Mouse (Mus musculus): ENCODE data around the gene Psmd9.

The Psmd9 gene

DNA sequence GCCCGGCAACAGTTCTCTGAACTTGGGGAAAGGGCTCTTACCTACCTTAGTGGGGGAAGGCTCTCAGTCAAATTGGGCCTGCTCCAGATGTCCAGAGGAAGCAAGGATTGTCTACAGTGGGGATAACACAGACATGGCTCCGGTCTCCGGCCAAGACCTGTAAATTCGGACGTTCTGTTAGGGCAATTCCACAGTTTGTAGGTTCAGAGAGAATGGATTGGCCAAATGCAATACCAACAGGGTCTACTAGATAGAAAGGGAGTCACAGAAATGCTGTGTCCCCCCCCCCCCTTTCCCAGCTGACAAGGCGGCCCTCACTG, 31.3 kb upstream of the Psmd9 start:
- DNase-seq, result no peak

- DNase-seq, result no peak
Observed at GRCm38 (mm10) chr5:123138230-123138911, 30.8 kb upstream of the Psmd9 start.

- DNase-seq, result peak; percentile 89
Observed at GRCm38 (mm10) chr5:123138953-123139721, 30.1 kb upstream of the Psmd9 start.

DNA sequence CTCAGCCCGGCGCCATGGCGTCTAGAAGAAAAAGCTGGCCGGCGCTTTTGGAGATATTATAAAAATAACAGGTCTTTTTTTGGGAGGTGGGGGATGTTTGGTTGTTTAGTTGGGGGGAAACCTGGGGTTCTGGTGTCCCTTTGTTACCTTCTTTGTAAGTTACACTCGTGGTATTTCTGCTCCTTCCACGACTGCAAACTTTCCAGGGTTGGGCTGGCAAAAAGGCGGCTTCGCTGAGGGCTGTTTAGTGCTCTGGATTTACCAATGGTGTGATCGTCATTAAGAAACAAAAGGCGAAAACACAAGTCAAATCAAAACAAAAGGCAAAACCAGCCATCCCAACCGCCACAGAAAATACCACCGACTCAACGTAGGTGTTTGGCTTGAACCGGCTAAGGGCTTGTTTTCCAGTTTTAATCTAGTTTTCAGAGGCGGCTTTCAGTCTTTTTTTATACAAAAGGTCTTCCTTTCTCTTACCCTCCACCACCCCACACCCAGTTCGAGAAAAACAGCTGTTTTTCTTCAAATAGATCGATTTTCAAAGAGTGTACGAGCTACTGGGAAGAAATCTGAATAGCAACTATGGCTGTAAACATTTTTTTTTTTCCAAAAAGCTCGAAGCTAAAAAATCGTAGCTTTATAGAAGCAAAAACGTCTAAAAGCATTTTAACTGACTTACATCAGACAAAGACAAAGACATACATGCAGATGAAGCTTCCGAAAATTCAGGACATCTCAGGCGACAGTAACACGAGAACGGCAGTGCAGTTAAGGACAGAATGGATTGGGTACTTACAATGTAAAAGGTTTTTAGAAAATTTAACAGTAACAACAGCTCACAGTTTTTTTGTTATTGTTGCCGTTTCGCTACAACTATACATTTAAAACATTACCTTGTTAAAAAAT, 29.2 kb upstream of the Psmd9 start:
- no peak for DNase-seq

DNA sequence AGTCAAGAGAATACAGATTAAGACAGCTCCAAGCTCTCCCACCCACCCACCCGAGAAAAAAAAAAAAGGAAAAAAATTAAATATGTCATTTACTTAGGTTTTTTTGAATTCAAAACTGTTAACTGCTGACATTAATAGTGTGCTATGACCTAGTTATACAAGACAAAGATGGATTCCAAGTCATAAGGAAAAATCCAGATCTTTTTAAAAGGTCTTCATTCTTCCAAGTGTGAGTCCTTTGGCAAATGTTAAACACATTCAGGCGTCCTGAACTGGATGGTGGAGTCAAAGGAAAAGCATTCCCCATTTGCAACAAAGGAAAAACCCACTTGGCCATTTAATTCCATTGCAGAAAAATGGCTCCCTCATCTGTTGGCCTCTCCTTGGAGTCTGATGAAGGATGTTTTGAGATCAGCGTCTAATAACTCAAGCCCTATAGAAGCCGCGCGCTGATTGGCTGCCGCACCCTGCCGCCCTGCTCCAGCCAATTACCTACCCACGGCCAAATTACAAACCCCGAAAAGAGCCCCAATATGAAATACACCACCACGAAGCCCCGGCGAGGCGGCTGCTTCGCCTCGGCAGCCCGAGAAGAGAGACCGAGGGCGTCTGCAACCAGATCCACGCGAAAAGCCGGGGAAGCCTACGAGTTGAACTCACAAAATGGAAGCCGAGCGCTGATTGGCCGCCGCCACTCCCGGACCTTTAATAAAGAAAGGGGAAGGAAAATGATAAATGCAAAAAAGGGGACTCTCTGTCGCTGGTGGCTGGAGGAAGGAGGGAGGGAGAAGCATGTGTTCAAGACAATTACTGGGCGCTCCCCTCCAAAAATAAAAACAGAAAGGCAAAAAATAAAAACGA, 28.3 kb upstream of the Psmd9 start:
- peak; percentile 95 for DNase-seq

DNA sequence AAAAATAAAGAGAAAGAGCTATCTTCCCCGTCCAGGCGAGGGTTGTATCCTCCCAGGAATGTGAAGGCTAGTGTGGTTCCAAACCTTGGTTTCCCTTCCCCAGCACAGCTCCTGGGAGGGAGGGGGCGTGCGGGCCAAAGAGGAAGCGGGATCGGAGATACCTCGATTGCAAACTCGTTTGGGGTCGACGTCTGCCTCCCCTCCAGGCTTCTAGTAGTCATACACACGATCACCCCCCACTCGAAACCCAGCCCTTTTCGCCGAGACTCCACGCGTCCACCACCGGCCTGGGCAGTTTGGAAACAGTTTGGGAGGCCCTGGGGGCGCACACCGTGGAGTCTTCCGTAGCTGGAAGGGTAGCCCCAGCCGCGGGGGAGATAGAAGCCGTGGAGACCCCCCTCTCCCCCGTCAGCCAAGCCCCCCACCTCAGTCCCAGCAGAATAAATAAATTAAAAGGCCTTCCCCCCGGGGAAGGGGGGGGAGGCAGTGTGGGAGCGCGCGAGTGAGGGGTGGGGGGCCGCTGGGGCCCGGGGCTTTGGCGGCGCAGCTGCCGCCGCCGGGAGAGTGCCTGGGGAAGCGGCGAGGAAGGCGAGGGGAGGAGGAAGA, 27.6 kb upstream of the Psmd9 start:
- peak; percentile 49 for DNase-seq

DNA sequence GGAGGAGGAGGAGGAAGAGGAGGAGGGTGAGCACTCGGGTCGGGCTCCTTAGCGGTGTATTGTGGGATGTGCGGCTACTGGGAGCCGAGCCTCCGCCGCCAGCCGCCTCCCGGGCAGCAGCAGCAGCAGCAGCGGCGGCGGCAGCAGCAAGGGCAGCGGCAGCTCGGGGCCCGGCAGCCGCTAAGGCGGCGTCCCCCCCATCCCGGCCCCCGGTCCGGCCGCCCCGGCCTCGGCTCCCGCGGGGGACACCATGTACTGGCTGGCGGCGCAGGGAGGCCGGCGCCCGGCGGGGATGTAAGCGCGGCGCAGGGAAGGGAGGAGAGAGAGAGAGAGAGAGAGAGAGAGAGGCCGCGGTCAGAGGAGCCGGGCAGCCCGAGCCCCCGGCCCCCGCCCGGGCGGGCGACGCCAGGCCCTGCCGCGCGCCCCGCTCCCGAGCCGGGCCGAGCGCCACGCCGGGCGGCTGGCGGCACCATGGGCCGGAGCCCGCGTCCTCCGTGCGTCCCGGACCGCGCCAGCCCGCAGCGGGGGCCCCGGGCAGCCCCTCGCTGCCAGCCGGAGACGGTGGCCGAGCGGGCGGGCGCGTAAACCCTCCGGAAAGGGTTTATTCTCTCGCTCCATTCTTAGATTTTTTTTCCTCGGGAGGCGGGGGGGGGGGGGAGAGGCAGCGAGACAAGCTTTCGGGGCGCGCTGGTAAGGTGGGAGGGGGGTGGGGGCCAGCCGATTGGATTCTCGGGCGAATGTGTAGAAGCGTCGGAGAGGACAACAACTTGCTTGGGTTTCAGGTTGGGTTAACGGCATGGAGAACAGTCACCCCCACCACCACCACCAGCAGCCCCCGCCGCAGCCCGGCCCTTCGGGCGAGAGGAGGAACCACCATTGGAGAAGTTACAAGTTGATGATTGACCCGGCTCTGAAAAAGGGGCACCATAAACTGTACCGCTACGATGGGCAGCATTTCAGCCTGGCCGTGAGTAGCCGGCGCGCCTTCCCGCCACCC, 26.8 kb upstream of the Psmd9 start, which contains the start of gene Setd1b:
TSS of gene Setd1b (plus strand) at position 33 of the 997 bp plus-strand sequence.
- DNase-seq, result peak; percentile 65

DNA sequence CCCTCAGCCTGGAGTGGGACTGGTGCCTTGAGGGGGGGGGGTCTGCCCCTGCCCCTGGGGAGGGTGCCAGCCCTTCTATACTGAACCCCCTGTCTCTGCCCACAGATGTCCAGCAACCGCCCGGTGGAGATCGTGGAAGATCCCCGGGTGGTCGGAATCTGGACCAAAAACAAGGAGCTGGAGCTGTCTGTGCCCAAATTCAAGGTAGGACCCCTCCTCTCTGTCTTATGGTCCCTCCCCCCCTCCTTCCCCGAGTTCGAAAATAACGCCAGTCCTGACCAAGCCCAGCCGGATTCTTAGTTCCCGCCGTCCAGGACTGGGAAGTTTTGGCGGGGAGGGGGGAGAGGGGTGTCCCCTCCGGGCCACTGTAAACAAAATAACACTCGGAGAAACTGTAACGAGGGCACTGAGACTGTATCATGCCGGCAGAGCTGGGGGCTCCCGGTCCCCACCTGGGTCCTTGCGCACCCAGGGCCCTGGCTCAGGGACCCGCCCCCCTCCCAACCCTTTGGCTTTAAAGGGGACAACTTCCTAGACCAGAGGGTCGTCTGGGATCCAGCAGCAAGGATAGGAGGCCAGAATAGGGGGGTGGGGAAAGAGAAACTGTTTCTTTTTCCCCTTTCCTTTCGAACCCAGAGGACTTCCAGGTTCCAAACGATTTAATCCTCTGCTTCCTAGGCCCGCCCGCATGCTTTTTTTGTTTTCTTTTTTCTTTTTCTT, 25.8 kb upstream of the Psmd9 start:
- DNase-seq, result no peak

GRCm38 (mm10) chr5:123143971-123144745, 25.1 kb upstream of the Psmd9 start:
- no peak for DNase-seq

GRCm38 (mm10) chr5:123144746-123145590, 24.2 kb upstream of the Psmd9 start:
- DNase-seq, result no peak

DNA sequence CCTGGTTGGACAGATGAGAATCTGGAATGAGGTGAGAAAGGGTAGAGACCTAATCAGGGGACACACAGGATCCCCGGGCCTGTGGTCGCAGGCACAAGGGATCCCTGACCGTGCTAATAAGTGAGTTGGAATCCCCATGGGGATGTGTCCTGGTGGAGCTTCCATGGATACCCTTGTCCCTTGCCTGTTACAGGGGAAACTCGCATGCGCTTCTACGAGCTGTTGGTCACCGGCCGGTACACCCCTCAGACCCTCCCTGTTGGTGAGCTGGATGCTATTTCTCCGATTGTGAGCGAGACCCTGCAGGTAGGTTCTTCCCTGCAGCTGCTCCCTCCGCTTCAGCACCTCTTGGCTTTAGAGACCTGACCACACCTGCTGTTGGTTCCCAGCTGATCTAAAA, 22.9 kb upstream of the Psmd9 start:
- DNase-seq, result no peak

- no peak for DNase-seq
Observed at GRCm38 (mm10) chr5:123147569-123147968, 21.6 kb upstream of the Psmd9 start.

DNA sequence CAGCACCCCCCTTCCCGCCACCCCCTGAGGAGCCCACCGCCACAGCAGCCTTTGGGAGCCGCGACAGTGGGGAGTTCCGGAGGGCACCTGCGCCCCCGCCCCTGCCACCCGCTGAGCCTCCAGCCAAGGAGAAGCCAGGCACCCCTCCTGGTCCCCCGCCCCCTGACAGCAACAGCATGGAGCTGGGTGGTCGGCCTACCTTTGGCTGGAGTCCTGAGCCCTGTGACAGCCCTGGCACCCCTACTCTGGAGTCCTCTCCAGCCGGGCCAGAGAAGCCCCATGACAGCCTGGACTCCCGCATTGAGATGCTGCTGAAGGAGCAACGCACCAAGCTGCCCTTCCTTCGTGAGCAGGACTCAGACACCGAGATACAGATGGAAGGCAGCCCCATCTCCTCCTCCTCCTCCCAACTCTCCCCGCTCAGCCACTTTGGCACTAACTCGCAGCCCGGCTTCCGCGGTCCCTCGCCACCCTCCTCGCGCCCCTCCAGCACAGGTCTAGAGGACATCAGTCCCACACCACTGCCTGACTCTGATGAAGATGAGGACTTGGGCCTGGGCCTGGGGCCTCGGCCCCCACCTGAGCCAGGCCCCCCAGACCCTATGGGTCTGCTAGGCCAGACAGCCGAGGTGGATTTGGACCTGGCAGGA, 21.0 kb upstream of the Psmd9 start:
- no peak for DNase-seq

GRCm38 (mm10) chr5:123149451-123150400, 19.5 kb upstream of the Psmd9 start:
- peak; percentile 89 for DNase-seq

DNA sequence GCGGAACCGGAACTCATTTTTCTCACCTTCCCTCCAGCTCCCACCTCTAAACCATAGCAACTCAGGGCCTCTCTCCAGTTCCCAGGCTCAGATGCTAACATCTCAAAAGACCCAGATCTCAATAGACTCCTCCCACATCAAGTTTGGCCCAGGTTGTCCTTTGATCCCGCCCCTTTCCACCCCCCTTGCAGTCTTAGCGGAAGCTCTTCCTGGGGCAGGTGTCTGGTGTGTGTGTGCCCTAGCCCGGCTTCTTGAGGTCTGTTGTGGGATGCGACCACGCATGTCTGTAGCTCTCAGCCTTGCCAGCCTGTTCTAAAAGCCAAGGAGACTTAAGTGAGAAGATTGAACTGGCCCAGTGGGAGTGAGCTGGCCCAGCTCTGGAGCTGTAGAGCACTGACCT, 18.6 kb upstream of the Psmd9 start:
- no peak for DNase-seq

- no peak for DNase-seq
Observed at GRCm38 (mm10) chr5:123151077-123151476, 18.1 kb upstream of the Psmd9 start.

Measured in right cerebral cortex, adult 18-20 months (tissue).